Mouse (Mus musculus) monocyte, adult 5-6 weeks (primary cell): ENCODE measurements around the gene Rnf135. TPM values are rescaled to one million over a fixed set of nuclear protein-coding genes. Genes with fewer than 3 reads are reported as not detected.
"Not testable (repeated sequence)": the region's sequence is repeated elsewhere in the genome, so short reads cannot be mapped to it uniquely, and the experiment has no call there.

ENCODE experiments used
- ATAC-seq: fragments of 153-309, 156-312 bp; replicated peaks from 2 replicates; pipeline ENCODE4 v1.8.0; 2017; ENCODE audit warnings: mild to moderate bottlenecking; ENCODE audit not compliant: low TSS enrichment, insufficient number of reproducible peaks, severe bottlenecking, poor library complexity, low FRiP score
- total RNA-seq: library from RNA; stranded (forward); fragments of 200-1000, 200-491, 200-594 nt; gene quantifications from 3 replicates; pipeline ENCODE4 v1.2.3, GENCODE M21; 2017

Rnf135 gene
- 5.0 to 10.4 TPM (median 6.2 TPM) in 3 replicates for total RNA-seq

- ATAC-seq: peak; percentile 99
These were observed at the start of gene Rnf135 for GRCm38 (mm10) chr11:80183705-80184255. Gene Rnf135, plus strand, starts transcription at chr11:80183851.

GRCm38 (mm10) chr11:80134744-80135143 is 48.9 kb upstream of the Rnf135 start:
- ATAC-seq: no peak

DNA sequence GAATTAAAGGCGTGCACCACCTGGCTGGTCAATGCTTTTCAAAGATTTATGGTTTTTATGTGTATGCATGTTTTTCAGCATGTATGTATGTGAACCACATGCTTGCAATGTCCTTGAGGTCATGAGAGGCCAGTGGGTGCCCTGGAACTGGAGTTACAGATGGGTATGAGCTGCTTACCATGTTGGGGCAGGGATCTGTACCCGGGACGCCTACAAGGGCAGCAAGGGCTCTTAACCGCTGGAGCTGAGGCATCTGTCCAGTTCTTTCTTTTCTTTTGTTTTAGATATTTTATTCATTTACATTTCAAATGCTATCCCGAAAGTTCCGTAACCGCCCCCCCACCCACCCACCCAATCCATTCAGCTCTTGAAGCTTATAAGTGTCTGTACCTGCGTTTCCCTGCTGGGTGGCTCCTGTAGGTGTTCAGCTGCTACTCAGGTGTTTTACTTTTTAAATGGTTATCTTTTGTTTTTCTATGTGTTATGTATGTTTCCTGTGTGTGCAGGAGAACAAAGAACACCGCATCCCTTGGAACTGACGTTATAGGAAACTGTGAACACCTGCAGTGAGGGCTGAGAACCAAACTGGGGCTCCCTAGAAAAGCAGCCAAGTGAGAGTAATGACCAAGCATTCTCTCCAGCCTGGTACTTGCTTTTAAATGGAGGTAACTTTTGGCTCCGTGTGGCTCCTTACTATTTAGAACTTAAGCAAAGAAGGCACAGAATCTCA is 47.5 kb upstream of the Rnf135 start:
- ATAC-seq: no peak

DNA sequence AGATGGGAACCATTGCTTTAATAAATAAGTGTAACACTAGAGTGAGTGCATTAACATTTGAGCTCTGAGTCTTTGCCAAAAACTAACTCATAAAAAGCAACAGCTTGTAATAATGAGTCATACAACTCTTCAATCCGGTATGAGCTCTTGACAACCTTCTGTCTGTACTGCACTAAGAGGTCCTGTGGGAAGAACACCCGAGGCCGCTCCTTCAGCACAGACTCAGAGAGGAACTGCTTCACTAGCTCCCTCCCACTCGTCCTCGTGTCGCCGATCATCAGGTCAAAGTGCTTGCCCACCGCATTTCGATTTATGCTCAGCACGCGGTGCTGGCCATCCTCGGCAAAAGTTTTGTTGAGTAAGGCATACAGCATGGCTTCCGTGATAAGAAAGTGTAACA is 46.9 kb upstream of the Rnf135 start:
- no peak for ATAC-seq

DNA sequence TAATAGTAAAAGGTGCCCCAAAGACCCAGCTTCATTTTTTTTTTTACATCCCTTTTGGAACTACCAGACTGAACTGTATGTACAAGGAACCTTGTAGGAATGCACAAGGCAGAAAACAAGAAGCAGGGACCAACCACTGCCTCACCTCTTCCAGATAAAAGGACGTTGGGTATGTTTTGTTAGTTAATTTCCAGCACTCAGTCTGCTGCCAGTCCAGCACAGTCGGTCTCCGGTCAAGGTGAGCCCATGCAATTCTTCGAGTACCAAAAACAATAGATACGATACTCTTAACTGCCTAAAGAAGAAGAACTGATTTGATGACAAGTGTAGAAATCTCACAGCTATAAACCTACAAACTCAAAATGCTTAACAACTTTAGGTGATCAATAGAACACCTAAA is 45.9 kb upstream of the Rnf135 start:
- no peak for ATAC-seq

DNA sequence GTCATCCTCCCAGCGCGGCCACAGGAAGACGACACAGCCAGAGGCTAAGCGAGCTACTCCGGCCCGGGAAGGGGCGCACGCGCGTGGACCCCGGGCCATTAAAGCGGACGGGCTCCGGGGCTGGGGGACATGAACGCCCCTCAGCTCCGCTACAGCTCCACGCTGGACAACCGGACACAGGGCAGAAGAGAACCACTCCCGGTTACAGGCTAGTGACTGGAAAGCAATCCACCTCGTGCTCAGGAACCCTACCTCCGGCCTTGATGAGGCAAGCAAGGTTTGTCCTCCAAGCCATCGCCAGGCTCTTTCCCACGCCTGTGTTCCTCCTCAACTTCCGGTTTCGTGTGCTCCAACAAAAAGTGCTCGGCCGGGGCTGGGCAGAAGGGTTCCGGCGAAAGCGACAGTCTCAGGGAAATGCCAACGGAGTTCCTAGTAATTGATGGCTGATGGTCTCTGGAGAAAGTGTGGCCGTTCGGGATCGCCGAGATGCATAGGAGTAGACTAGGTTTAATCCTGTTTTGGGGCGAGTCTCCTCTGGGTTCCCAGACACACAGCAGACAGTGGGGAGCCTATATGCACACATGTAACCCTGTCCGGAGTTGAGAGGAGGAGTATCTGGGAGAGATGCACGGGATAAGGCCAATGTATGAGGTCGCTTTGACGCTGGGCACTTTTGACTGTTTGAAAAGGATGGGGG is 41.7 kb upstream of the Rnf135 start, which contains the start of gene Tefm:
Gene Tefm (minus strand): TSS at position 351 of the 697 bp plus-strand sequence.
- ATAC-seq: peak; percentile 85

GRCm38 (mm10) chr11:80142872-80143271 is 40.8 kb upstream of the Rnf135 start:
- no peak for ATAC-seq

DNA sequence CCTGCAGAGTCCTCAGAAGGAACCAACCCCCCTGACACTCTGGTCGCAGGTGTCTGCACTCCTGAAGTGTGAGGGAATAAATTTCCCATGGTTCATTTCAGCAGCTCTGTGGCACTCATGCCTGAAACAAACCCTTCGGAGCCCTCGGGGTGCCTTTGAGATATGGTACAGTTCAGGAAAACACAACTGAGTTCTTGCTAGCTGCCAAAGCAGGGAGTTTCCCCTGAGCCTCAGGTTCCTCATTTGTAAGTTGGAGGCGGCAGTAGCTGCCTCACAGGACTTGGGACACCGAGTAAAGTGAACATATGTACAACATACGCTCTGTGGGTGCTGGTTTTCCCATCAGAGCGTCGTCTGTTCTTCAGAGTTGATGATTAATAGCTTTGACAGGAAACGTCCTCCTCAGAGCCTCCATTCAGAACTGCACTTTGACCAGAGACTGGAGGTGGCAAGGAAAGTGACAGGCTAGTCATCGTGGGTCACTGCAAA is 37.8 kb upstream of the Rnf135 start:
- peak; percentile 87 for ATAC-seq

GRCm38 (mm10) chr11:80147748-80148147 is 35.9 kb upstream of the Rnf135 start:
- no peak for ATAC-seq

DNA sequence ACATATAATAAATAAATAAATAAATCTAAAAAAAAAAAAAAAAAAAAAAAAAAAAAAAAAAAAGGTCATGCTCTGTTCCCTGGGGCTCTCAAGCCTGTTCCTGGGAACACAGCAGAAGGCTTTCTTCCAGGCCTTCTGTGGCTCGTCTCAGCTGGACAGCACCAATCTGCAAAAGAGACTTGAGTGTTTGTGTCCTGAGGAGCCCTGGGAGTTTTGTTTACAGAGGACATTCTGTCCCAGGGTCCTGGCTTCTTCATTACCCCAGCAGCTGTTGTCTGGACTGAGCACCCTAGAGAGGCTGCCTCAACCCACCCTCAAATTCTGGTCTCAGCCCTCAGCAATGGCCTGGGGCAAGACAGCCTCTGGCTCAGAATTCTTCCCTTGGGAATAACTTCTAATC is 35.3 kb upstream of the Rnf135 start:
- ATAC-seq: no peak

GRCm38 (mm10) chr11:80148974-80149373 is 34.7 kb upstream of the Rnf135 start:
- ATAC-seq: not testable (repeated sequence)

GRCm38 (mm10) chr11:80149412-80150023 is 34.1 kb upstream of the Rnf135 start:
- ATAC-seq: no peak

- no peak for ATAC-seq
These were observed 33.1 kb upstream of the Rnf135 start for GRCm38 (mm10) chr11:80150566-80150965.

- no peak for ATAC-seq
These were observed 32.1 kb upstream of the Rnf135 start for GRCm38 (mm10) chr11:80151541-80151940.

DNA sequence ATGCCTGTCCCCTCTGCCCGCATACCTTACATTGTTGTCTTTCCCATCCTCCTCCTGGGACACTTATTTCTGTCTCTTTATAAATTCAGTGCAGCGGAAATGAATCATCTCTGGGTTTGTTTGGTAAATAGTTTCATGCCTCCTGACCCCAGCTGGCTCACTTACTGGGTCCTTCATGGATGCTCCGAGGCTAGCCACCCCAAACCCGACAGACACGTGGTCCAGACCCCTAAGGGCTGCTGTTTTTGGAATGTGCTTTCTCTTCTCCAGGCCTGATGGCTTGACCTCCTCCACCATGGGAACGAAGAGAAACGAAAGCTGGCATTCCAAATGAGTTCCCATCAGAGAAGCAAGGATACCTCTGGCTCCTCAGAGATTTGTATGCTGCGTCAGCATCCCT is 31.3 kb upstream of the Rnf135 start:
- no peak for ATAC-seq

DNA sequence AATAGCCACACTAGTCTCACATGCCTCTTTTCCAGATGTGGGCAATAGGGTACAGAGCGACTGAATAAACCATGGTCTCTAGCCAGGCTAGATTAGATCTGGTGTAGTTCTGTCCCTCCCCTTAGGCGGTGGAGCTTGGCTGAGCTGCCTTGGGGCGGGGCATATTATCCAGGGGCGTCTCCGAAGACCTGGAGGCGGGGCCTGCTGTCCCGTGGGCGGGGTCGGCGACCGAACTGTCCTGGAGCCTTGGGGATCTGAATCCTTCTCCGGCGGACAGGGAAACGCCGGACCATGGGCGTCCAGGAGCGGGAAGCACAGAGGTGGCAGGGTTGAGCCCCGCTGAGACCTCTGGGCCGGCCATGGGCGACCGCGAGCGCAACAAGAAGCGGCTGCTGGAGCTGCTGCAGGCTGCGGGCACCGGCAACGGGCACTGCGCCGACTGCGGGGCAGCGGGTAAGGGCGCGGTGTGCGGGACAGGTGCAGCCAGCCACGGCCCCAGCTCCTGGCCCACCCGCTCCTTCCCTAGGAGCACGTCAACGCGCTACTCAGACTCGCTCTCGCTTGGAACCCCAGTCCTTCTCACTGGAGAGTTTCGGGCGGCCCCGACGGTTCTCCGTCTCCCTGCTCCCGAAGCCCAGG is 29.7 kb upstream of the Rnf135 start, which contains the start of gene Adap2:
Gene Adap2 (plus strand): TSS at position 249 of the 639 bp plus-strand sequence.
- peak; percentile 90 for ATAC-seq

DNA sequence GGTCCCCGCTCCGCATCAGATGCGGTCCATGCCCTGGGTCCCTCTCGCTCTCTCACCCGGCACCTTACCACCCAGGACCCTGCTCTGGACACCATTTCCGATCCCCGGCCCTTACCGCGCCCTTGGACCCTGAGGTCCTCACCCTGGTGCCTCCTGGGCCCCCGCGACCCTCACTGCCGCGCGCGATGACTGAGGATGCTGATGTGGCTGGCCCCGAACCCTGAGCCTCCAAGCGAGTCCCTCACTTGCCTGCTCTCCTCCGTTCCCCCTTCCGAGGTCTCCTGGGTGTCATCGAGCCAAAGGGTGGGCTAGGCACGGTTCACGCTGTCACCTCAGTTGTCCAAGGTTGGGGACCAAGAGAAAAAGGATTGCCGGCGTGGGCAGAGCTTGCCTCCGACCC is 29.1 kb upstream of the Rnf135 start:
- no peak for ATAC-seq

GRCm38 (mm10) chr11:80155541-80155940 is 28.1 kb upstream of the Rnf135 start:
- no peak for ATAC-seq

DNA sequence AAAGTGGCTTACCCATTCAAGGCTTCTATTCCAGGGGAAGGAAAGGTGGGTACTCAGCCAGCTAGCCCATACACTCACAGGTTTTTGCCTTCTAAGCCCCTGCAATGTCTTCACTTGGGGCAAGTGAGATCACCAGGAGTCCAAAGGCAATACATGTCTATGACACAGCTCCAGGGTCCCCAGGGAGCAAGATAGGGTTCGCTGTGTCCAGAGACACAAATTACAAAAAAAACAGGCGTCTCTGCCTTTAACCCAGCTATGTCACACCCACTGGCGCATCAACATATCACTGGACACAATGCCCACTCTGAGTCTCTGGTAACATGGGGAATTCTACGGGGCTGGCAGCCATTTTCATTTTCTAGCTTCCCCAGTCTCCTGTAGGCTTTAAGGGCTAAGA is 27.7 kb upstream of the Rnf135 start:
- ATAC-seq: no peak
